8 mouse cellular contexts compared by ENCODE assay signal in the genomic region with DNA sequence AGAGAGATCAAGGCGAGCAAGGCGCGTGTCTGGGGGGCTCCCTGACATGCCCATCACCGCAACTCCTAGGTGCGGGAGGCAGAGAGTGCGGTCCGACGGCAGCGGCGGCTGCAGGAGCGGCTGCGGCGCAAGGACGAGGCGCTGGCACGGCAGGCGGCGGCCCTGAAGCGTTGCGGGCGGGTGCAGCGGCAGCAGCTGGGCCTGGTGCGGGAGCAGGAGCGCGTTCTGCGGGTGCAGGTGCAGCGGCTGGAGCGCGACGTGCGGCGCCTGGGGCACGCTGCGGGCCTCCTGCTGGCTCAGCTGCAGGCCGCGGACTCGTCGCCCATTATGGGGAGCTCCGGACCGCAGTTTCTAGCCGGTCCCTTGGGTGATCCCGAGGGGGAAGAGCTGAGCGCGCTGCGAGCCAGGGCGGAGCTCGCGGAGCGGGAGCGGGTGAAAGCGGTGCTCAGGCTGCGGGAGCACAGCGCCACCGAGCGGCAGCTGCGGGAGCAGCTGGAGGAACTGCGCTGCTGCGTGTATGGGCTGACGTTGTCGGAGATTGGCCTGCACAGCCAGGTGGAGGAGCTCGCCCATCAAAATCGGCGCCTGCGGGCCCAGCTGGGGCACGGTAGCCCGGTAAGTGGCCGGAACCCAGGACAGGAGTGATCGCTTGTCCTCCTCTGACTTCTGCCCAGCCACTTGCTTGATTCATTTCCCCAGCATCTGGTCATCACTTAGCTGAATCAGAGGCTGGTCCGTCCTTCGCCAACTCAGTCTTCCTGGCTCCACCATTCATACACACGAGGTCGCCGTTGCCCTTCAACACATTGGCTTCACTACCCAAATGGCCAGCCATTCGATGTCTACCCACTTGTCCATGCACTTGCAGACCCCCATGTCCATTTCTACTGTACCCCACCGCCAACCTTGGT.
DNase-seq lines count a peak whose midpoint lies in the region; ATAC-seq lines count a peak whose summit lies in the region.

No protein-coding gene starts in this region.

- peak overlapping the region; percentile 35; the same call in 1 of the 2 replicates for H3K4me2 ChIP-seq in liver, embryonic 13.5 days
- H3K4me2 ChIP-seq in neural tube, embryonic 15.5 days = peak overlapping the region; percentile 78

- no peaks in the 10 kb centered on the region for H3K9me3 ChIP-seq in liver, embryonic 13.5 days (replicated peaks)
- H3K9me3 ChIP-seq in neural tube, embryonic 15.5 days (replicated peaks) = no peaks in the 10 kb centered on the region

- peak; percentile 77 for ATAC-seq in granulocyte monocyte progenitor cell, adult 5-6 weeks (replicated peaks; ENCODE audit: poor library complexity, severe bottlenecking)
- ATAC-seq in liver, embryonic 13.5 days (ENCODE audit: low read depth) = no peak
- ATAC-seq in neural tube, embryonic 15.5 days (ENCODE audit: low FRiP score) = peak; percentile 94

- 8% methylated on average over 75 of the region's 75 CpGs for WGBS in liver, embryonic 13.5 days (ENCODE audit: insufficient replicate concordance)
- WGBS in neural tube, embryonic 15.5 days = 6% methylated on average over 75 of the region's 75 CpGs

- no peak overlapping the region; the same call in 1 of the 2 replicates for H3K4me3 ChIP-seq in liver, embryonic 13.5 days (replicated peaks)
- H3K4me3 ChIP-seq in neural tube, embryonic 15.5 days (replicated peaks) = peak overlapping the region; percentile 51

- no peaks in the 10 kb centered on the region for H3K4me1 ChIP-seq in liver, embryonic 13.5 days (replicated peaks)
- H3K4me1 ChIP-seq in neural tube, embryonic 15.5 days = peaks cover 13% of the 10 kb centered on the region

- no peak overlapping the region for H3K27ac ChIP-seq in liver, embryonic 13.5 days
- peak overlapping the region; percentile 83 for H3K27ac ChIP-seq in neural tube, embryonic 15.5 days (replicated peaks)

- no peaks in the 10 kb centered on the region for H3K36me3 ChIP-seq in liver, embryonic 13.5 days
- H3K36me3 ChIP-seq in neural tube, embryonic 15.5 days = no peaks in the 10 kb centered on the region

- H3K27me3 ChIP-seq in liver, embryonic 13.5 days = peaks cover 70% of the 10 kb centered on the region
- H3K27me3 ChIP-seq in neural tube, embryonic 15.5 days (replicated peaks) = peaks cover 58% of the 10 kb centered on the region

- H3K9ac ChIP-seq in liver, embryonic 13.5 days = no peak overlapping the region
- H3K9ac ChIP-seq in neural tube, embryonic 15.5 days (replicated peaks) = peak overlapping the region; percentile 57

- DNase-seq in ovary, postnatal 10 days (ENCODE audit: low spot score) = peak; percentile 9
- no peak for DNase-seq in ovary, adult 18-20 months (ENCODE audit: low spot score)
- peak; percentile 79 to 80 for DNase-seq in cerebellum, postnatal 36 days
- peak; percentile 1 to 30 for DNase-seq in kidney, postnatal 36 days
- no peak for DNase-seq in liver, embryonic 13.5 days
- peak; percentile 7 to 51 for DNase-seq in thymus, postnatal 10 days (ENCODE audit: low spot score in 2 of 2)

Comparison
In these comparisons a context has a peak if more than half of its experiments do, and no peak if none do; other contexts are left out.
1. DNase-seq: peak in ovary, postnatal 10 days (single experiment), cerebellum, postnatal 36 days (2 of 2), kidney, postnatal 36 days (2 of 2) and thymus, postnatal 10 days (2 of 2); none in ovary, adult 18-20 months (single experiment) and liver, embryonic 13.5 days (single experiment).